Mouse (Mus musculus): ENCODE data around the gene Wfdc15b. TPM values are rescaled to one million over a fixed set of nuclear protein-coding genes. Genes with fewer than 3 reads are reported as not detected.

Wfdc15b gene
- total RNA-seq (2023): not detected

GRCm38 (mm10) chr2:164221522-164221921 is at the start of gene Wfdc15b:
TSS of gene Wfdc15b (minus strand) at chr2:164221660.

DNA sequence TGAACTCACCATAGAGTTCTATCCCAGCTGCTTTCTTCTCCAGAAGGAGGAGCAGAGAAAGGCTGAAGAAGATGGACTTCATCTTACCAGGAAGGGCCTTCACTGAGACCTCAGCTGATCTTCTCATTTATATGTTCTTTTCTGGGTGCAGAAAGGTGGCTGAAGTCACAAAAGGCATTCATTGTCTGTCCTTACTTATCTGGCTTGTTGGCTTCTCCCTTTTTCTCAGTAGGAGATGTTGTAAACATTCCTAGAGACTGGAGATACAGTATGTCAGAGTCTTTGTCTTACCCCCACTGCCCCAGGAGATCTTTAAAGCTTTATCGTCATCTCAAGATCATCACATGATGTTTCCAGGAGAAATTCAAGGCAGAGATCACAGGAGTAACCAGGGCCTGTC is 35.1 kb upstream of the Wfdc15b start, which contains the start of gene Svs3b:
Svs3b (minus strand) TSS at position 101 of the 400 bp plus-strand sequence.

GRCm38 (mm10) chr2:164238366-164238765 is 16.9 kb upstream of the Wfdc15b start, which contains the start of gene Svs2:
TSS of gene Svs2 (minus strand) at chr2:164238466.

DNA sequence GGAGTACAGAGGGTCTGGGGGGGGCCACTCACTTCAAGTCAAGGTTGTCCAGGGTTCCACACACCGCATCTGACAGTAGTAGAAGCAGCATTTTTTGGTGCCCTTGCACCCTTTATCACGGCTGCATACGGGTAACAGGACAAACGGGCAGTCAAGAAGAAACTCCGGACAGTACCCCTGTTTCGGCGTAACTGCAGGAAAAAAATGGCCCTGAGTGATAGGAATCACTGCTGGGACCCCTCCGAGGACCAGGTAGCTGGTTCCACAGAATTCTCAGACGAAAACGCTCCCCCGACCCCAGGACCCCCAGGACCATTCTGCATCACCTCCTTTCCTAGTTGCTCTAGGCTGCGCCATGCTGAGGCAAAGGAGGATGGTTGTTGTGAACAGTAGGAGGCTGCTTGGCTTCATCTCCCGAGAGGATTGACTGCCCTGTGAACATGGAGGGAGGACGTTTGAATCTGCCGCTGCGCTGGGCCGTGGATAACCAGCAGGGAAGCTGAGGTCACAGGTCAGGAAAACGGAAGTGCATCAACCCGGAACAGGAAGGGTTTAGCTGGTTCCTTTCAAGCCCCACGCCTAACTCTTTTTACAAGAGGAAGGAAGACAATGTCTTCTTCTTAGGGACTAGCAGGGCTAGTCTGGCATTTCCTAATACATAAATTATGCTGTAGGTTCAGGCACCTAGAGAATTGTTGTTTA is 21.7 kb downstream of the Wfdc15b start, which contains the start of gene Wfdc15a:
Wfdc15a (minus strand) TSS at position 505 of the 702 bp plus-strand sequence.

DNA sequence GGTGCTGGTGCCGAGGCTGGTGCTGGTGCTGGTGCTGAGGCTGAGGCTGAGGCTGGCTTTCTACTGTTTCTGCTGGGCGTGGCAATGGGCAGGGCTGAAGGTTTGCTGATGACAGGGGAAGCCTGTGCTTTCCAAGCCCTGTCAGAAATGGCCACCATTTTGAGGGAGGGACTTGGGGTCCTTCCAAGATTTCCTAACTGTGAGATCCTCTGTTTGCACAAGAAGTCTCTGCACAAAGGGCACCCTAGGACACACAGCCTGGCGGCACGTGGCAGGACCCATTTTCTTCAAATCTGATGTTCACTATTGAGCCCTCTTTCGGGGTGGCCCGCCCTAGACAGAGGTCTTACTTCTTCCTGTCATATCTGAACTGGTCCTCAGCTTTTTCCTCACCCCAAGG is 30.9 kb downstream of the Wfdc15b start, which contains the start of gene Wfdc12:
Wfdc12 (minus strand) TSS at position 33 of the 400 bp plus-strand sequence.

GRCm38 (mm10) chr2:164182692-164183255 is 38.7 kb downstream of the Wfdc15b start, which contains the start of gene Wfdc5:
TSS of gene Wfdc5 (minus strand) at chr2:164182742.

DNA sequence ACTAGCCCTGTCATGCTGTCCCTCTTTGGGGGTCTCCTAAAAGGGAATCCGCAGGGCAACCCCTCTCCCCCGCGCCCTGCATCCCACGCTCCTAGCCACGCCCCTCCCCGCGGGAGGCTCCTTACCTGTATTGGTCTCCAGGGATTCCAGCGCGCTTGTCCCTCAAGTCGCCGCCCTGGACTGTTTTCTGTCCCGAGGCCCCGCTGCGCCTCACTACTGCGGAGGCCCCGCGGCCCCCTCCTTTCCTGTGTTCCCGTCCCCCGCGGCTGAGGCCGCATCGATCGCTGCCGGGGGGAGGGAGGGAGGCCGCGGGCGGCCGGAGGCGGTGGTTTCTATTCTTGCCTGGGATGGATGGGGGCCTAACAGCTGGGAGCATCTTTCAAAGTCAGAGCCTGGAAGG is 50.6 kb downstream of the Wfdc15b start, which contains the start of gene Kcns1:
Kcns1 (minus strand) TSS at position 212 of the 400 bp plus-strand sequence.

Other genes starting within 250 kb of the Wfdc15b start
- gene Ywhab, start 226.7 kb downstream of the Wfdc15b start, total RNA-seq (2023): 109 TPM
- gene Pabpc1l, start 196.2 kb downstream of the Wfdc15b start, total RNA-seq (2023): 5.8 TPM
- gene Stk4, start 151.3 kb downstream of the Wfdc15b start, total RNA-seq (2023): 355 TPM
- 68.3 TPM for gene Tomm34, start 150.5 kb downstream of the Wfdc15b start, total RNA-seq (2023)
- gene Kcns1, start 50.5 kb downstream of the Wfdc15b start, total RNA-seq (2023): not detected
- gene Wfdc5, start 38.9 kb downstream of the Wfdc15b start, total RNA-seq (2023): not detected
- gene Wfdc12, start 31.1 kb downstream of the Wfdc15b start, total RNA-seq (2023): not detected
- gene Wfdc15a, start 21.5 kb downstream of the Wfdc15b start, total RNA-seq (2023): not detected
- gene Svs2, start 16.8 kb upstream of the Wfdc15b start, total RNA-seq (2023): not detected
- not detected for gene Svs3b, start 35.0 kb upstream of the Wfdc15b start, total RNA-seq (2023)
- not detected for gene Svs4, start 56.8 kb upstream of the Wfdc15b start, total RNA-seq (2023)
- gene Svs3a, start 67.6 kb upstream of the Wfdc15b start, total RNA-seq (2023): not detected
- not detected for gene Svs6, start 95.1 kb upstream of the Wfdc15b start, total RNA-seq (2023)
- gene Svs5, start 111.1 kb upstream of the Wfdc15b start, total RNA-seq (2023): not detected
- gene Slpi, start 167.4 kb upstream of the Wfdc15b start, total RNA-seq (2023): 7.1 TPM
- gene Rbpjl, start 181.5 kb upstream of the Wfdc15b start, total RNA-seq (2023): not detected
- not detected for gene Matn4, start 183.5 kb upstream of the Wfdc15b start, total RNA-seq (2023)
- gene Sdc4, start 222.2 kb upstream of the Wfdc15b start, total RNA-seq (2023): 12.5 TPM
- gene Sys1, start 235.3 kb upstream of the Wfdc15b start, total RNA-seq (2023): 55.4 TPM
- 0.56 TPM for gene Gm20458, start 239.3 kb upstream of the Wfdc15b start, total RNA-seq (2023)

Data from CD4-positive naive resting alpha-beta T cell, adult 76 days (primary cell).